Mouse (Mus musculus): Measurements from ENCODE around the gene Pde11a. TPM values are rescaled to one million over a fixed set of nuclear protein-coding genes. Genes with fewer than 3 reads are reported as not detected.

Pde11a gene
- polyA plus RNA-seq, 1 experiment from 2014 or later, result 2.9 TPM

- Histone ChIP-seq H3K9me3 (replicated peaks) (no peaks in the 10 kb centered on the region), H3K4me3 (replicated peaks) (no peak overlapping the region), H3K4me1 (peaks cover 46% of the 10 kb centered on the region), H3K36me3 (no peaks in the 10 kb centered on the region), H3K4me2 (peak overlapping the region; percentile 48), H3K9ac (replicated peaks) (peak overlapping the region; percentile 17; the same call in 1 of the 2 replicates), H3K27me3 (replicated peaks) (0 out of 2 replicates have a peak, but pooled peaks cover 3% of the 10 kb centered on the region), H3K27ac (replicated peaks) (peak overlapping the region; percentile 73)
- 50% methylated on average over 15 of the region's 15 CpGs for WGBS
- peak; percentile 49; the same call in 1 of the 2 replicates for ATAC-seq (ENCODE audit: low FRiP score)
Observed at GRCm38 (mm10) chr2:75960366-75961330, 377.9 kb downstream of the Pde11a start.

GRCm38 (mm10) chr2:75959850-75960365, 378.7 kb downstream of the Pde11a start:
- Histone ChIP-seq H3K4me2 (peak overlapping the region; percentile 48), H3K27me3 (replicated peaks) (0 out of 2 replicates have a peak, but pooled peaks cover 3% of the 10 kb centered on the region), H3K4me3 (replicated peaks) (peak overlapping the region; percentile 1; the same call in 1 of the 2 replicates), H3K4me1 (peaks cover 44% of the 10 kb centered on the region), H3K36me3 (no peaks in the 10 kb centered on the region), H3K9ac (replicated peaks) (peak overlapping the region; percentile 17), H3K9me3 (replicated peaks) (no peaks in the 10 kb centered on the region), H3K27ac (replicated peaks) (peak overlapping the region; percentile 73)
- ATAC-seq (ENCODE audit: low FRiP score), result peak; percentile 25; the same call in 1 of the 2 replicates
- WGBS, result 9% methylated on average over 15 of the region's 15 CpGs

DNA sequence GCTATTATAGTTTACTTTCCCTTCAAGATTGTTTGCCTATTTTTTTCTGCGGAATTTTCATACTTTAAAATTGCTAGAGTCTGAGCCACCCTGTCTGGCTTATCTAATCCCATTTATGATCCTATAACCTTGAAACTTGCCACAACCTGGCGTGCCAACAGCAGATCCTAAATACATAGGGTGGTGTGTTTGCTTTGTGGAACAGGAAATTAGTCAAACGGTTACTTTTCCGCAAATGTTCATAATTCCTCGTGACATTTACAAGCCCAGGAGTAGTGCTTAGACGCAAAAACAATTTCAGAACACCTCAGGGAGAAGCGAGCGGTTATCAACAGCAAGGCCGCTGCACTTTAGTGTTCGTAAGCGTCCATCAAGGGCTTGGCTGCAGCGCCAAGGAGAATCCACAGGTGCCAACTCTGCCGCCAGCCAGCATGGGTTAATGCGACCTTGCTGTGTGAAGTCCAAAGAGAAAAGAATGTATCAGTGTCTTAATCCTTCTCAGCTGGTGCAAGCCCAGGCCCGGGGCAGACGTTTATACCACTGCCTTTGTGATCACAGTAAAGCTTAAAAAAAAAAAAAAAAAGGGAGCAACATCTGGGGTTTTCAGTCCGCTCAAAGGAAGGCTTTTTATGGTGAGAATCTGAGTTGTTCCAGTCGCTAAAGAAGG, 379.3 kb downstream of the Pde11a start:
- ATAC-seq (ENCODE audit: low FRiP score), result 0 out of 2 replicates have a peak, but pooled peaks have one; percentile 14
- peak overlapping the region; percentile 17; the same call in 1 of the 2 replicates for H3K9ac ChIP-seq (replicated peaks)
- WGBS, result 28% methylated on average over 18 of the region's 18 CpGs
- H3K27ac ChIP-seq (replicated peaks), result no peak overlapping the region; the same call in 1 of the 2 replicates
- no peaks in the 10 kb centered on the region for H3K36me3 ChIP-seq
- peaks cover 39% of the 10 kb centered on the region for H3K4me1 ChIP-seq
- H3K4me3 ChIP-seq (replicated peaks), result peak overlapping the region; percentile 1; the same call in 1 of the 2 replicates
- peak overlapping the region; percentile 48 for H3K4me2 ChIP-seq
- no peaks in the 10 kb centered on the region for H3K9me3 ChIP-seq (replicated peaks)
- 0 out of 2 replicates have a peak, but pooled peaks cover 3% of the 10 kb centered on the region for H3K27me3 ChIP-seq (replicated peaks)

DNA sequence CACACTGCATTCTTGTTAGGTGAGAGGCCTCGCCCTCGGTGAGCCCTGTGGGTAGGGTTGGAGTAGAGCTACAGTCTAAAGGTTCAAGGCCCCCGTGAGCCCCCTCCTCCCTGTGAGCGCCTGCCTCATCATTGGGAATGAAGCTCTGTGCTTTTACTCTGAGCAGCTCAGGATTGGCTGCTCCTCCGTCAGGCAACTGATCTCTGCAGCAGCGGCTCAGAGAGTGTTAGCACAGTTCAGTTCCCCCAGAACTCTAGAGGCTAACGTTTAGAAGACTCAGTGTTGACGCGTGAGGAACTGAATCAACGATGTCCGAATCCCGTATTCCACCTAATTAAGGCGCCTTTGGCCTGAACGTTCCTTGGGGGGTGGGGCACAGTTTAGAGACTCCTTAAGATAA, 382.9 kb downstream of the Pde11a start:
- no peak overlapping the region for H3K4me3 ChIP-seq (replicated peaks)
- no peaks in the 10 kb centered on the region for H3K9me3 ChIP-seq (replicated peaks)
- H3K4me1 ChIP-seq, result peaks cover 27% of the 10 kb centered on the region
- no peaks in the 10 kb centered on the region for H3K36me3 ChIP-seq
- H3K27ac ChIP-seq (replicated peaks), result no peak overlapping the region
- no peak overlapping the region for H3K9ac ChIP-seq (replicated peaks)
- 66% methylated on average over 14 of the region's 14 CpGs for WGBS
- no peak for ATAC-seq (ENCODE audit: low FRiP score)
- no peaks in the 10 kb centered on the region for H3K27me3 ChIP-seq (replicated peaks)
- no peak overlapping the region for H3K4me2 ChIP-seq

DNA sequence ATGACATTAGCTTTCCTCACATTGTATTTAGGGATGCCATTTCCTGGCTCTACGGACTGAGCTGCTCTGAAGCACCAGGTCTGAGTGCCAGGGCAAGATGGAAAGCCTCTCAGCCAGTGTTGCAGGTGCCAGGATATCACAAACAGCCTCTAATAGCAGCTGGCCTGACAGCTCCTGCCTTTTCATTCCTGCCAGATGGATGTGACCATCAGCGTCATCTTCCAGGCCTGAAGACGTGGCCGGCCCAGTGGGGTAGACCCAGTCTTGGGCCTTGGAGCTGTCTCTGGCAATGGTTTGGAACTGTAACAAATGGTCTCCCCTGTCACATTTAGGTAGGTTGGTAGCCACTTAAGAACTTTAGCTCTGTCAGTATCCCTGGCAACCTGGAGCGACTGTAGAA, 385.3 kb downstream of the Pde11a start:
- H3K36me3 ChIP-seq, result no peaks in the 10 kb centered on the region
- no peak for ATAC-seq (ENCODE audit: low FRiP score)
- H3K4me2 ChIP-seq, result no peak overlapping the region
- H3K9ac ChIP-seq (replicated peaks), result no peak overlapping the region
- H3K4me1 ChIP-seq, result peaks cover 6% of the 10 kb centered on the region; the same call in 1 of the 2 replicates
- no peaks in the 10 kb centered on the region for H3K27me3 ChIP-seq (replicated peaks)
- no peak overlapping the region for H3K4me3 ChIP-seq (replicated peaks)
- 88% methylated on average over 5 of the region's 5 CpGs for WGBS
- no peak overlapping the region for H3K27ac ChIP-seq (replicated peaks)
- H3K9me3 ChIP-seq (replicated peaks), result no peaks in the 10 kb centered on the region

DNA sequence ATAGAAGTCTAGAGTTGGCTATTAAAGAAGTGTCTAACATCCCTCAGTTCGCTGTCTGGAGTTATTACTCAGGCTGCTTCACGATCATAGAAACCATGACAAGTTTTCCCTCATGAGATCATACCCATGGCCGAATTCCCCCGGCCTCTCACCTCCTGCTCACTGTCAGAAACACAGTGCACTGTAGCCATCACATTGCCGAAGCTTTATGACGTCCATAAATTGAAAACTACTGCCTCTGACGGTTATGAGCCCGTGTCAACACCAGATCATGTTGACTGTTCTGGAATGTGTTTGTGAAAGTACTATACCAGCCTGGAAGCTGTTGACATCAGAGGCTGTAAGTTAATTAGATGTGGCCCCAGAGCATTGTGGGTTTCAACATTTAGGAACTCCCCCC, 387.9 kb downstream of the Pde11a start:
- no peaks in the 10 kb centered on the region for H3K36me3 ChIP-seq
- no peak overlapping the region for H3K27ac ChIP-seq (replicated peaks)
- no peaks in the 10 kb centered on the region for H3K27me3 ChIP-seq (replicated peaks)
- no peaks in the 10 kb centered on the region for H3K4me1 ChIP-seq
- ATAC-seq (ENCODE audit: low FRiP score), result no peak
- H3K9ac ChIP-seq (replicated peaks), result no peak overlapping the region
- H3K9me3 ChIP-seq (replicated peaks), result no peaks in the 10 kb centered on the region
- WGBS, result 80% methylated on average over 8 of the region's 8 CpGs
- H3K4me3 ChIP-seq (replicated peaks), result no peak overlapping the region
- no peak overlapping the region for H3K4me2 ChIP-seq

Small RNA genes within 50 kb of the gene (microRNA-seq; reads per million reads assigned to microRNA genes)
- gene Gm44337, result not detected

Other genes starting within 250 kb of the Pde11a start
- 0.33 TPM in 1 of 2 replicates, not detected in the other for gene Cyct, start 21.7 kb upstream of the Pde11a start, polyA plus RNA-seq (2015; fragmentation: Nextera tagmentation; extraction: Ambion mirVana)
- gene Rbm45, start 31.2 kb upstream of the Pde11a start, polyA plus RNA-seq (2015; fragmentation: Nextera tagmentation; extraction: Ambion mirVana), result 15.2 and 17.6 TPM in 2 replicates
- gene Osbpl6, start 67.7 kb upstream of the Pde11a start, polyA plus RNA-seq (2015; fragmentation: Nextera tagmentation; extraction: Ambion mirVana), result 35.1 and 35.9 TPM in 2 replicates